Mouse (Mus musculus) E14TG2a.4 (cell line): ENCODE data around the gene Klhl24.

Experiments used
- CTCF ChIP-seq: conservative IDR thresholded peaks from 2 replicates; pipeline ENCODE4 v1.5.1; 2014; ENCODE audit warnings: low read length
- NANOG ChIP-seq: IDR thresholded peaks from 2 replicates; pipeline ENCODE4 v1.6.1; 2014; ENCODE audit warnings: borderline replicate concordance, low read length, mixed read lengths

GRCm38 (mm10) chr16:20086976-20087375 is 10.4 kb upstream of the Klhl24 start:
- TF ChIP-seq CTCF = no peak
- TF ChIP-seq NANOG = no peak
